Mouse (Mus musculus) heart, postnatal 0 days (tissue): ENCODE data around the gene Strip1. TPM values are rescaled to one million over a fixed set of nuclear protein-coding genes. Genes with fewer than 3 reads are reported as not detected.

Experiments used
- ATAC-seq: fragments of 200-750 bp; cut with Nextera tagmentation; 2 replicates; pipeline ENCODE4 v1.8.0; 2017; ENCODE audit warnings: low read depth, moderate number of reproducible peaks, moderate library complexity; ENCODE audit not compliant: insufficient read depth
- DNase-seq: peaks from one replicate; pipeline ENCODE4 v3.0.0-alpha.2; 2016; ENCODE audit warnings: low spot score
- H3K27ac ChIP-seq: fragments of 300-500 bp; sonication (generic); 2 replicates; pipeline ENCODE4 v1.5.1; 2014; ENCODE audit warnings: low read depth, mild to moderate bottlenecking
- H3K27me3 ChIP-seq: fragments of 300-500 bp; sonication (generic); 2 replicates; pipeline ENCODE4 v1.6.1; 2014; ENCODE audit warnings: low read length, mixed read lengths; ENCODE audit not compliant: control insufficient read depth, insufficient read depth
- H3K36me3 ChIP-seq: fragments of 300-500 bp; sonication (generic); replicated peaks from 2 replicates; pipeline ENCODE4 v1.6.1; 2014; ENCODE audit warnings: low read length, mixed read lengths; ENCODE audit not compliant: control insufficient read depth, insufficient read depth
- H3K4me1 ChIP-seq: fragments of 300-500 bp; sonication (generic); 2 replicates; pipeline ENCODE4 v1.6.1; 2014; ENCODE audit warnings: antibody characterized with exemption; ENCODE audit not compliant: control insufficient read depth, insufficient read depth
- H3K4me2 ChIP-seq: fragments of 300-500 bp; sonication (generic); 2 replicates; pipeline ENCODE4 v1.6.1; 2014; ENCODE audit warnings: low read depth, mild to moderate bottlenecking, low read length, moderate library complexity
- H3K4me3 ChIP-seq: fragments of 300-500 bp; sonication (generic); 2 replicates; pipeline ENCODE4 v1.5.1; 2014; ENCODE audit warnings: low read depth, low read length
- H3K9ac ChIP-seq: fragments of 300-500 bp; sonication (generic); replicated peaks from 2 replicates; pipeline ENCODE4 v1.6.1; 2014; ENCODE audit warnings: low read depth, low read length, mixed read lengths
- H3K9me3 ChIP-seq: fragments of 300-500 bp; sonication (generic); replicated peaks from 2 replicates; pipeline ENCODE4 v1.6.1; 2016; ENCODE audit warnings: low read length; ENCODE audit not compliant: control insufficient read depth
- CTCF ChIP-seq: IDR thresholded peaks from 2 replicates; pipeline ENCODE4 v1.5.1; 2016; ENCODE audit warnings: antibody characterized with exemption, control low read depth, low read depth
- EP300 ChIP-seq: IDR thresholded peaks from 2 replicates; pipeline ENCODE4 v1.6.1; 2016; ENCODE audit warnings: antibody characterized with exemption, low read depth
- WGBS: fragments of 180-500 bp; shearing (Covaris S2); extraction: QIAGEN DNeasy Blood & Tissue Kit; methylation state at CpG from one replicate; pipeline ENCODE4 v1.1.7; 2014; 5-methylcytosine and 5-hydroxymethylcytosine counted together
- polyA plus RNA-seq: library from polyadenylated mRNA; unstranded; fragments of >200 nt; fragmentation: Nextera tagmentation; extraction: Ambion mirVana; gene quantifications from 2 replicates; pipeline ENCODE4 v1.2.1, GENCODE M21; 2015
- total RNA-seq: library from RNA; depleted of rRNA; stranded (reverse); fragments of >200 nt; gene quantifications from 2 replicates; pipeline ENCODE4 v1.2.3, GENCODE M21; 2014; ENCODE audit warnings: low replicate concordance

The Strip1 gene
- total and polyA plus RNA-seq, 2 experiments from 2014 or later: 24.0 to 49.2 TPM

DNA sequence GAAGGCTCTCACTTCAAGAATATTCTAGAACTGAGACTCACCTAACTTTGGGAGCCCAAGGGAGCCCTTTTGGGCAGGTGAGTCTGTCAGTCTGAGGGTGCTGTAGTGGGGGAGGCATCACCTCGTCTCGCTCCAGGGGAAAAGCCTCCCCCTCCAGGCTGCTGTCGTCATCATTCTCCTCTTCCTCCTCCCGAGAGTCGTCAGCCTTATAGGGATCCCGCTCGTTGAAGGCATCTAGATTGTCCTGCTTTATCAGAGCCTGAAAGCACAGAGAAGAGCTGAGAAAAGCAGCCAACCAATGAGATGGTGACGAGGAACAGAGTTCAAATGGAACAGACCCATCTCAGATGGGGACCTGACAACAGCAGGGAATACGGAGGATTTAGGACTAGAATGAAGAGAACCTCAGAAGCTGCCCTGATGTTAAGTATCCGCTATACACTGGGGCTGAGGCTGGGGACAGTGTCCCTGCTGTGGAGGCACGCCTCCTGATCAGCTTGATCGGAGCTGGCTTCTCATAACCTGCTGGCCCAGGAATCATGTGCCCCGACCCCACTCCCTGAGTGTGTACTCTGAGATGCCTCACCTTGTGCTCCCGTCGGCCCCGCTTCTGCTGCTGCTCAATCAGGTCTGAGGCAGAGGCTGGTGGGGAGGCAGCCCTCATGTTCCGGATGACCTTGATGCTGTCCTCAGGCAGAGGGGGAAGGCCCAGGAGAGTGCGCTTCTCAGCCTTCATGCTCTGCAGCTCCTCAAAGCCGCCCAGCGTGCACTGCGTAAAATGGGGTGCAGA is 10.0 kb downstream of the Strip1 start:
- H3K4me3 ChIP-seq: no peak overlapping the region
- no peaks in the 10 kb centered on the region for H3K27me3 ChIP-seq
- H3K4me2 ChIP-seq: no peak overlapping the region
- peaks cover 3% of the 10 kb centered on the region; the same call in 1 of the 2 replicates for H3K4me1 ChIP-seq
- WGBS: 79% methylated on average over 21 of the region's 21 CpGs
- no peak for DNase-seq
- H3K9ac ChIP-seq: no peak overlapping the region
- no peaks in the 10 kb centered on the region for H3K9me3 ChIP-seq
- TF ChIP-seq CTCF (no peak), EP300 (no peak)
- peaks cover 97% of the 10 kb centered on the region for H3K36me3 ChIP-seq
- ATAC-seq: no peak; the same call in 1 of the 2 replicates
- no peak overlapping the region for H3K27ac ChIP-seq

DNA sequence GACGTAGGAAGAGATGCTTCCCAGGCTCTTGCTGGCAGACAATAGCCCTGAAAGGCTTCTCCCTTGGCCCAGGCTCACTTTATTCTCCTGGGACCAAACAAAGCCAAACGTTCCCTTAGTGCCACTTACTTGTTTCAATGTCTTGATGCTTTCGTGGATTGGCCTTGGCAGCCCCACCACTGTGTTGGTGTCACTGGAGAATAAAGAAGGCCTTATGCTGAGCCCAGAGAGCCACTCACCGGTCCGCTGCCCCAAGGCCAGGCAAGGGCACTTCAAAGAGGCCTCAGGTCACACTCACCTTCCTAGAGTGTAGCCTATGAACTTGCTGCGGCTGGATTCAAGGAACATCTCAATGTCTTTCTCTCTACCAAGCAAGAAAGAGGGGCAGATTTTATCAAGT is 11.6 kb downstream of the Strip1 start:
- peaks cover 97% of the 10 kb centered on the region for H3K36me3 ChIP-seq
- H3K27me3 ChIP-seq: no peaks in the 10 kb centered on the region
- H3K4me3 ChIP-seq: no peak overlapping the region
- H3K9ac ChIP-seq: no peak overlapping the region
- H3K4me1 ChIP-seq: peaks cover 3% of the 10 kb centered on the region; the same call in 1 of the 2 replicates
- no peak overlapping the region for H3K27ac ChIP-seq
- no peak overlapping the region for H3K4me2 ChIP-seq
- DNase-seq (no peak), ATAC-seq (no peak)
- H3K9me3 ChIP-seq: no peaks in the 10 kb centered on the region
- WGBS: 86% methylated on average over 6 of the region's 6 CpGs
- TF ChIP-seq CTCF (no peak), EP300 (no peak)

DNA sequence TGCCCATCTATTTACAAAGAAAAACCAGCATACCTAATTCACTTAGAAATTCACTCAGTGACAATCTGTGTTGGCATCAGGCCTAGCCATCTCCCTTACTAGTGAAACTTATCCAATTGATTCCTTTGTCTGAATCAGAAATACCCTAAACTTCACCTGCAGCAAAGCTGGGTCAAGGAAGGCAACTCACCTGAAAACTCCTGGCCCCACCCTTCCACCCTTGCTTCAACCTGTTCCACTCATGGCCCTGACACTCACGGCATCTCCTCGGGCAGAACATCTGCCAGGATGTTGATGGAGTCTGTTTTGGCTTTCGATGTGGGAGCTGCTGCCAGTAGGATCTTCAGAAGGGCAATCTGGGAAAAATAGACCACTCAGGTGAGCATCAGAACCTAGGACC is 13.7 kb downstream of the Strip1 start:
- TF ChIP-seq EP300: no peak
- no peak for TF ChIP-seq CTCF
- Histone ChIP-seq H3K4me2 (no peak overlapping the region), H3K9me3 (no peaks in the 10 kb centered on the region), H3K4me3 (no peak overlapping the region), H3K9ac (no peak overlapping the region), H3K4me1 (peaks cover 3% of the 10 kb centered on the region; the same call in 1 of the 2 replicates), H3K36me3 (peaks cover 97% of the 10 kb centered on the region), H3K27ac (no peak overlapping the region), H3K27me3 (no peaks in the 10 kb centered on the region)
- ATAC-seq: no peak
- no peak for DNase-seq
- 94% methylated on average over 3 of the region's 3 CpGs for WGBS

DNA sequence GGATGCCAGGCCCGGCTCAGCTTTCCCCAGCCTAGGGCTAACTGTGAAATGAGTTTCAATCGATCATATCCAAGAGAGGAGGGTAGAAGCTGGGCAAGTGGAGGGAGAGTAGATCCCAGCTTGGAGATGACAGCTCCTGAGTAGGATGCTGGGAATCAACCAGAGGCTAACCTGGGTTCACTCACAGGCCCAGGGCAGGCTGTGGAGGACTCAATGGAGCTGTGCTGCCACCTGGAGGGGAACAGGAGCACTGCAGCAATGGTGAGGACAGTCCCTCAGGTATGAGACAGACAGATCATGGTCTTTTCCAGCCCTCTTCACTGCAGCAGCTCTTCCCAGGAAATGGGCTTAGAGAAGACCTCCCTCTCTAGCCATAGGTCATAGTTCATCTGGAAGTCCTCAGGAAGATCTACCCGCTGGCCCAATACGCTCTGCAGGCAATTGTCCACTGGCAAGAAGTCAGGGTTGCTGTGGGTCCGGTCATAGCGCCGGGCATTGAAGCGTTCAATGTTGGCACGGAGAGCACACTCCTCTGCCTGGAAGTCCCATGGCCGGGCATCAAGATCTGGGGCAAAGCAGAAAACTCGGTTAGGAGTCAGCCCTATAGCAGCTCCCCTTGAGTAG is 18.5 kb downstream of the Strip1 start:
- H3K27me3 ChIP-seq: no peaks in the 10 kb centered on the region
- no peak overlapping the region for H3K9ac ChIP-seq
- peak; percentile 26; the same call in 1 of the 2 replicates for ATAC-seq
- DNase-seq: no peak
- TF ChIP-seq EP300 (no peak), CTCF (peak; percentile 86)
- WGBS: 86% methylated on average over 11 of the region's 11 CpGs
- no peak overlapping the region for H3K4me3 ChIP-seq
- peaks cover 10% of the 10 kb centered on the region for H3K4me1 ChIP-seq
- peaks cover 62% of the 10 kb centered on the region for H3K36me3 ChIP-seq
- H3K9me3 ChIP-seq: no peaks in the 10 kb centered on the region
- no peak overlapping the region for H3K27ac ChIP-seq
- H3K4me2 ChIP-seq: no peak overlapping the region

DNA sequence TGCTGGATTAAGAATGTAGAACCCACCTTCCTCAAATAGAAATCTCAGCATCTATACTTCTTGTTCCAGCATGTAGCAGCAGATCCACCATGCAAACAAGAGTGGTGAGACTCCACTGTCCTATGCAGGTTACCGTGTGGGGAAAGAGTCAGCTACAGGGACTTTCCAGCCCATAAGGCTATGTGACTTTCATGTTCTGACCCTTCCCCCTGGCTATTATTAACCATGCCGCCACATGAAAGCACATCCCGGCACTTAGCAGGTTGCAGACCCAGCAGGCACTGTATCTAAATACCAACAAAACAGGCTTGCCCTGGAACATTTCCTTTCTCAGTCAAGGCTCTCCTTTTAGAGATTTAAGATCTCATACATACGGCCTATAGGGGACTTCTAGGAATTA is 20.1 kb downstream of the Strip1 start:
- peaks cover 46% of the 10 kb centered on the region for H3K36me3 ChIP-seq
- H3K27me3 ChIP-seq: no peaks in the 10 kb centered on the region
- no peaks in the 10 kb centered on the region for H3K9me3 ChIP-seq
- WGBS: 29% methylated on average over 4 of the region's 4 CpGs
- H3K4me1 ChIP-seq: peaks cover 7% of the 10 kb centered on the region; the same call in 1 of the 2 replicates
- ATAC-seq (peak; percentile 15; the same call in 1 of the 2 replicates), DNase-seq (peak; percentile 28)
- no peak overlapping the region for H3K9ac ChIP-seq
- TF ChIP-seq EP300 (no peak), CTCF (no peak)
- no peak overlapping the region for H3K4me3 ChIP-seq
- no peak overlapping the region for H3K27ac ChIP-seq
- no peak overlapping the region for H3K4me2 ChIP-seq
